Mouse (Mus musculus) left cerebral cortex, adult 6 months (tissue): ENCODE results near the gene Tnip3. TPM values are rescaled to one million over a fixed set of nuclear protein-coding genes. Genes with fewer than 3 reads are reported as not detected.

Experiments used
- long read RNA-seq, 2 experiments: library from polyadenylated mRNA; unstranded; transcript quantifications; one replicate each; pipeline ENCODE4 v2.0.0; 2019 to 2020
- polyA plus RNA-seq: library from polyadenylated mRNA; unstranded; fragments of <200 nt; fragmentation: Nextera tagmentation; gene quantifications from 2 replicates; pipeline ENCODE4 v1.2.3, GENCODE M21; 2021

The Tnip3 gene
- 0.04 TPM in 1 of 2 replicates, not detected in the other for polyA plus RNA-seq
- long read RNA-seq, experiment 1, partial matches to known transcripts: 0 of 1 reads
- long read RNA-seq, experiment 1, other reads (novel, unspliced or antisense): 1 of 1 reads
- long read RNA-seq, experiment 2: 0 reads

DNA sequence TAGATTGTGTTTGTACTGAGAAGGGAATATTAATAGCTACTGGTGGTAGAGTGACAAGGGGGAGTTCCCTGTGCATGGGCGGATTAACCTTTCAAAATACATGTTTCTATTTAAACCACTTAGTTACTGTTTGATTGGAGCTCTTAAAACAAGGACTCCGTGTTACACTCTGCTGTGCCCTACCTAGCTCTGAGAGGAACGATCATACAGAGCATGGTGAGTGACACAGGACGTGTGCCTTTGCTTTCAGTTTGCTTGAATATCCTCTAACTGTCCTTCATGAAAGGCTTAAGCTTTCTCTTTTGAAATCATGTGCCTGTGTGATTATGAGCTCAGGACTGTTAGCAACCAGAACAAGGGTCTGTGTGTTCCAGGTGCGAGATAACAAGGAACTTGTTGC is at the start of gene Tnip3:
Gene Tnip3, plus strand, starts transcription at position 122 of the 400 bp plus-strand sequence.

GRCm38 (mm10) chr6:65671451-65671850 is 146.3 kb downstream of the Tnip3 start, which contains the start of gene Ndnf:
Gene Ndnf (plus strand): TSS chr6:65671590.

Other genes with a start within 250 kb of the Tnip3 start
- 0.50 and 0.61 TPM in 2 replicates for gene C130060K24Rik, start 144.2 kb upstream of the Tnip3 start, polyA plus RNA-seq
- 1.3 and 3.0 TPM in 2 replicates for gene Ndnf, start 146.3 kb downstream of the Tnip3 start, polyA plus RNA-seq